Mouse (Mus musculus) c-Kit-positive CD71-negative TER-119-negative erythroid progenitor cells, embryonic 14.5 days (primary cell): Measurements from ENCODE around the gene Gm9736.
"Not testable (repeated sequence)": the region's sequence is repeated elsewhere in the genome, so short reads cannot be mapped to it uniquely, and the experiment has no call there.

ENCODE experiments used
- DNase-seq: peaks from one replicate; pipeline ENCODE4 v3.0.0-alpha.2; 2013; ENCODE audit warnings: low read depth

The Gm9736 gene

GRCm38 (mm10) chr10:77751254-77751653 is at the start of gene Gm9736:
Gene Gm9736 (minus strand): TSS chr10:77751354.
- DNase-seq, result not testable (repeated sequence)

GRCm38 (mm10) chr10:77798921-77799508 is 47.9 kb upstream of the Gm9736 start, which contains the start of gene Gm19668:
Gene Gm19668 (minus strand): TSS chr10:77799133.
- no peak for DNase-seq

GRCm38 (mm10) chr10:77798164-77798920 is 47.2 kb upstream of the Gm9736 start:
- not testable (repeated sequence) for DNase-seq

GRCm38 (mm10) chr10:77797677-77798076 is 46.5 kb upstream of the Gm9736 start:
- no peak for DNase-seq

- no peak for DNase-seq
Measured at GRCm38 (mm10) chr10:77794976-77795375, 43.8 kb upstream of the Gm9736 start, which contains the start of gene Gm9639. Gene Gm9639 (minus strand): TSS chr10:77795076.

- DNase-seq, result no peak
Measured at GRCm38 (mm10) chr10:77788621-77789020, 37.5 kb upstream of the Gm9736 start.

- DNase-seq, result not testable (repeated sequence)
Measured at GRCm38 (mm10) chr10:77787876-77788275, 36.7 kb upstream of the Gm9736 start, which contains the start of gene Gm7137. Gene Gm7137 (minus strand): TSS chr10:77788200.

- not testable (repeated sequence) for DNase-seq
Measured at GRCm38 (mm10) chr10:77783396-77783795, 32.2 kb upstream of the Gm9736 start.

- DNase-seq, result not testable (repeated sequence)
Measured at GRCm38 (mm10) chr10:77782442-77782841, 31.3 kb upstream of the Gm9736 start, which contains the start of gene Gm3250. Gene Gm3250 (minus strand): TSS chr10:77782542.

- not testable (repeated sequence) for DNase-seq
Measured at GRCm38 (mm10) chr10:77776844-77777243, 25.7 kb upstream of the Gm9736 start, which contains the start of gene Gm7138. Gene Gm7138 (minus strand): TSS chr10:77776944.

GRCm38 (mm10) chr10:77772142-77772541 is 21.0 kb upstream of the Gm9736 start:
- not testable (repeated sequence) for DNase-seq

GRCm38 (mm10) chr10:77771225-77771624 is 20.1 kb upstream of the Gm9736 start, which contains the start of gene Gm3238:
Gene Gm3238 (minus strand): TSS chr10:77771325.
- not testable (repeated sequence) for DNase-seq

- DNase-seq, result no peak
Measured at GRCm38 (mm10) chr10:77769727-77770126, 18.6 kb upstream of the Gm9736 start.

GRCm38 (mm10) chr10:77759582-77759981 is 8.4 kb upstream of the Gm9736 start, which contains the start of gene Gm3233:
Gene Gm3233 (minus strand): TSS chr10:77759682.
- not testable (repeated sequence) for DNase-seq

GRCm38 (mm10) chr10:77753448-77753847 is 2.3 kb upstream of the Gm9736 start:
- no peak for DNase-seq

- not testable (repeated sequence) for DNase-seq
Measured at GRCm38 (mm10) chr10:77752312-77752711, 1.2 kb upstream of the Gm9736 start.

- not testable (repeated sequence) for DNase-seq
Measured at GRCm38 (mm10) chr10:77750686-77751085, 468 bp downstream of the Gm9736 start.

GRCm38 (mm10) chr10:77741924-77742688 is 9.0 kb downstream of the Gm9736 start, which contains the start of gene Gm18596:
Gene Gm18596 (minus strand): TSS chr10:77742638.
- DNase-seq, result not testable (repeated sequence)

GRCm38 (mm10) chr10:77738929-77739328 is 12.2 kb downstream of the Gm9736 start:
- no peak for DNase-seq

GRCm38 (mm10) chr10:77735928-77736327 is 15.2 kb downstream of the Gm9736 start:
- no peak for DNase-seq

- DNase-seq, result no peak
Measured at GRCm38 (mm10) chr10:77729241-77729640, 21.9 kb downstream of the Gm9736 start.

- DNase-seq, result no peak
Measured at GRCm38 (mm10) chr10:77728280-77728679, 22.9 kb downstream of the Gm9736 start.
